8 mouse cellular contexts compared by ENCODE assay signal in the genomic region with DNA sequence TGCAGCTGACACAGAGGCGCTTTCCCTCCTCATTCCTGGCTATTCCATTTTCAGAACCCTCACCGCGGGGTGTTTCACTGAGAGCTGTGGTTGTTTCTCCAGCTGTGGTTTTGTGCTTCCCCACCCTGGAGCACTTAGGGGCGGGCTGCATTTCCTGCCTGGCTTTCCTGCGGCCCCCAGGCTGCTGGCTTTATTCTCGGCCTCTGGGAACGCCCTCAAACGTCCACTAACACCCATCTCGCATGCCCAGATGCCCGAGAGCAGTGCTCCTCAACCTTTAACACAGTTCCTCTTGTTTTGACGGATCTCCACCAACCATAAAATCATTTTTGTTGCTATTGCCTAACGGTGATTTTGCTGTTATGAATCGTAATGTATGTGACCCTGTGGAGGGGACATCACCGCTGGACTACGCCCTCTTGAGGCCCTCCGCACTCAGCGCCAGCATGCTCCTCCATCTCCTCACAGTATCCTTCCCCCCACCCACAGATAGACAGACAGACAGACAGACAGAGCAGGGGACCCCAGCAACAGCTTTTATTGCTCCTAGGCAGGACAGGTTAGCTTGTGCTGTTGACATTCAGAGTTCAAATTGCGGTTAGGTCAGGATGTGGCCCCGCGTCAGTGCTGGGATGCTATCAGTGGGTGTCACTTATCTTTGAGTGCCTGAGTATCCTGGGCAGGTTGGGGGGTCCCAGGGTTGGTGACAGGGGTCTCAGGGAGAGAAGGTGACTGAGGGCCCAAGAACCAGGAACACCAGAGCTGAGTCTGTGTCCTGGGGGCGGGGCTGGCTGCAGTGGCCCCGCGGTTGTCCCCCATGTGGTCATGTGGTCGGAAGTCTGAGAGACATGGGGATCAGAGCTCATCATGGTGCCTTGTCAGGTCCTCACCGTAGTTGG. TPM values are rescaled to one million over a fixed set of nuclear protein-coding genes. Genes with fewer than 3 reads are reported as not detected.
A peak's percentile ranks its signal among the peaks of the same experiment; 100 is the strongest.
DNase-seq lines count a peak whose midpoint lies in the region; ATAC-seq and TF ChIP-seq lines count a peak whose summit lies in the region.

No protein-coding gene starts in this region.

- H3K36me3 ChIP-seq in liver, adult 2 months (ENCODE audit: control insufficient read depth, insufficient read depth, low read length) = no peaks in the 10 kb centered on the region

- no peak for TF ChIP-seq POLR2A in liver, adult 2 months (IDR thresholded peaks at IDR 0.05; ENCODE audit: extremely low read depth, insufficient read depth, low read length)

- peak overlapping the region; percentile 57 for H3K27ac ChIP-seq in liver, adult 2 months (replicated peaks; ENCODE audit: insufficient read depth, low read depth, low read length)

- ATAC-seq in erythroid progenitor cell, adult 5-6 weeks (replicated peaks; ENCODE audit: low FRiP score, poor library complexity, severe bottlenecking) = no peak

- no peaks in the 10 kb centered on the region for H3K27me3 ChIP-seq in liver, adult 2 months (ENCODE audit: control insufficient read depth, insufficient read depth, low read length)

- H3K4me1 ChIP-seq in liver, adult 2 months (ENCODE audit: control insufficient read depth, insufficient read depth, low read length) = no peaks in the 10 kb centered on the region

- H3K79me2 ChIP-seq in liver, adult 2 months (ENCODE audit: control insufficient read depth, insufficient read depth, low read length) = no peaks in the 10 kb centered on the region

- DNase-seq in gastrocnemius, adult 18-20 months (ENCODE audit: low spot score) = peak; percentile 47
- DNase-seq in gastrocnemius, adult 8-10 months (ENCODE audit: low spot score in 2 of 2) = no peak
- peak; percentile 41 for DNase-seq in embryo, embryonic 11 days
- peak; percentile 63 for DNase-seq in heart, postnatal 4 days
- DNase-seq in liver, adult 2 months (ENCODE audit: extremely low read depth, low read depth, low spot score) = no peak
- peak; percentile 76 for DNase-seq in naive thymus-derived CD4-positive, alpha-beta T cell, adult 2 months (ENCODE audit: low read depth)
- no peak for DNase-seq in frontal cortex, postnatal 14 days (ENCODE audit: low spot score in 2 of 2)

- 62% methylated on average over 25 of the region's 25 CpGs for WGBS in liver, adult 2 months

- no peak for TF ChIP-seq CTCF in liver, adult 2 months (IDR thresholded peaks at IDR 0.05; ENCODE audit: low read depth, low read length)

- peak overlapping the region; percentile 36 for H3K4me3 ChIP-seq in liver, adult 2 months (ENCODE audit: insufficient read depth, low read depth, low read length)

- H3K9ac ChIP-seq in liver, adult 2 months (ENCODE audit: low read depth, low read length) = peak overlapping the region; percentile 37

RNA-seq across cellular contexts. Expression of a gene that starts 9.4 kb away (rescaled TPM):
- total RNA-seq in gastrocnemius, adult 18-20 months (2021) = 10 to 100 TPM in 1 of 2 experiments, 1 to 10 TPM in 1; 8.0 to 12.5 TPM
- total RNA-seq in gastrocnemius, adult 8-10 months (2022) = 10 to 100 TPM in 1 of 4 experiments, 1 to 10 TPM in 3; 4.1 to 10.2 (median 7.5) TPM
- total RNA-seq in heart, postnatal 4 days (2021) = 10 to 100 TPM; 88.0 to 90.9 TPM
- total RNA-seq in liver, adult 2 months (2014; rRNA removed) = 6.7 and 8.8 TPM in 2 replicates
- 14.9 and 16.3 TPM in 2 replicates for polyA plus RNA-seq in liver, adult 2 months (2012; rRNA removed)
- total RNA-seq in erythroid progenitor cell, adult 5-6 weeks (2015; ENCODE audit: low replicate concordance) = 1.1 and 8.8 TPM in 2 replicates
- total RNA-seq in erythroid progenitor cell, adult 5-6 weeks (2017; ENCODE audit: low replicate concordance) = 1.9 and 4.0 TPM in 2 replicates

RNA-seq across cellular contexts. Expression of a gene that starts 20.2 kb away (rescaled TPM):
- 10 to 100 TPM; 10.2 to 10.4 TPM for total RNA-seq in gastrocnemius, adult 18-20 months (2021)
- total RNA-seq in gastrocnemius, adult 8-10 months (2022) = 10 to 100 TPM in 2 of 4 experiments, 1 to 10 TPM in 2; 7.2 to 13.3 (median 10.6) TPM
- 10 to 100 TPM in 1 of 2 experiments, 1 to 10 TPM in 1; 9.5 to 10.2 TPM for total RNA-seq in heart, postnatal 4 days (2021)
- 26.1 and 32.8 TPM in 2 replicates for total RNA-seq in liver, adult 2 months (2014; rRNA removed)
- 74.1 and 83.8 TPM in 2 replicates for polyA plus RNA-seq in liver, adult 2 months (2012; rRNA removed)
- total RNA-seq in erythroid progenitor cell, adult 5-6 weeks (2015; ENCODE audit: low replicate concordance) = 2.9 and 8.8 TPM in 2 replicates
- total RNA-seq in erythroid progenitor cell, adult 5-6 weeks (2017; ENCODE audit: low replicate concordance) = 0.91 and 6.8 TPM in 2 replicates

RNA-seq across cellular contexts. Expression of a gene that starts 20.4 kb away (rescaled TPM):
- 10 to 100 TPM; 27.9 to 28.3 TPM for total RNA-seq in gastrocnemius, adult 18-20 months (2021)
- 10 to 100 TPM; 24.5 to 31.0 (median 28.2) TPM for total RNA-seq in gastrocnemius, adult 8-10 months (2022)
- 10 to 100 TPM; 31.7 to 34.6 TPM for total RNA-seq in heart, postnatal 4 days (2021)
- 20.1 and 22.8 TPM in 2 replicates for total RNA-seq in liver, adult 2 months (2014; rRNA removed)
- polyA plus RNA-seq in liver, adult 2 months (2012; rRNA removed) = 31.4 and 35.8 TPM in 2 replicates
- 24.5 and 30.6 TPM in 2 replicates for total RNA-seq in erythroid progenitor cell, adult 5-6 weeks (2015; ENCODE audit: low replicate concordance)
- total RNA-seq in erythroid progenitor cell, adult 5-6 weeks (2017; ENCODE audit: low replicate concordance) = 32.7 and 54.0 TPM in 2 replicates

RNA-seq across cellular contexts. Expression of a gene that starts 21.0 kb away (rescaled TPM):
- 10 to 100 TPM; 27.4 to 29.1 TPM for total RNA-seq in gastrocnemius, adult 18-20 months (2021)
- total RNA-seq in gastrocnemius, adult 8-10 months (2022) = 10 to 100 TPM; 23.8 to 37.0 (median 30.0) TPM
- total RNA-seq in heart, postnatal 4 days (2021) = 10 to 100 TPM; 35.3 to 41.1 TPM
- 163 and 188 TPM in 2 replicates for total RNA-seq in liver, adult 2 months (2014; rRNA removed)
- 170 and 193 TPM in 2 replicates for polyA plus RNA-seq in liver, adult 2 months (2012; rRNA removed)
- total RNA-seq in erythroid progenitor cell, adult 5-6 weeks (2015; ENCODE audit: low replicate concordance) = 10.5 TPM in 2 replicates
- 8.3 and 9.7 TPM in 2 replicates for total RNA-seq in erythroid progenitor cell, adult 5-6 weeks (2017; ENCODE audit: low replicate concordance)

RNA-seq across cellular contexts. Expression of a gene that starts 30.0 kb away (rescaled TPM):
- 10 to 100 TPM; 13.1 to 16.0 TPM for total RNA-seq in gastrocnemius, adult 18-20 months (2021)
- 10 to 100 TPM; 15.3 to 17.5 (median 15.9) TPM for total RNA-seq in gastrocnemius, adult 8-10 months (2022)
- total RNA-seq in heart, postnatal 4 days (2021) = 10 to 100 TPM; 35.4 to 36.7 TPM
- total RNA-seq in liver, adult 2 months (2014; rRNA removed) = 1.2 and 1.7 TPM in 2 replicates
- 2.7 and 3.7 TPM in 2 replicates for polyA plus RNA-seq in liver, adult 2 months (2012; rRNA removed)
- total RNA-seq in erythroid progenitor cell, adult 5-6 weeks (2015; ENCODE audit: low replicate concordance) = 3.6 and 6.7 TPM in 2 replicates
- 0.13 and 0.23 TPM in 2 replicates for total RNA-seq in erythroid progenitor cell, adult 5-6 weeks (2017; ENCODE audit: low replicate concordance)

Comparison
In these comparisons a context has a peak if more than half of its experiments do, and no peak if none do; other contexts are left out.
1. DNase-seq: peak in gastrocnemius, adult 18-20 months (single experiment), embryo, embryonic 11 days (single experiment), heart, postnatal 4 days (single experiment) and naive thymus-derived CD4-positive, alpha-beta T cell, adult 2 months (single experiment); none in gastrocnemius, adult 8-10 months (0 of 2), liver, adult 2 months (single experiment) and frontal cortex, postnatal 14 days (0 of 2).